Mouse (Mus musculus) cortical plate, adult 2 months (tissue): ENCODE data around the gene Slc46a2.

Experiments used
- CTCF ChIP-seq: fragments of 200-500 bp; IDR thresholded peaks from 2 replicates; pipeline ENCODE4 v1.5.1; 2011; ENCODE audit warnings: mild to moderate bottlenecking, control low read depth, low read length; ENCODE audit not compliant: insufficient read depth; ENCODE audit errors: extremely low read depth
- POLR2A ChIP-seq: fragments of 200-500 bp; IDR thresholded peaks from 2 replicates; pipeline ENCODE4 v1.6.1; 2011; ENCODE audit warnings: mild to moderate bottlenecking, low read length, control low read depth; ENCODE audit not compliant: insufficient read depth; ENCODE audit errors: extremely low read depth

DNA sequence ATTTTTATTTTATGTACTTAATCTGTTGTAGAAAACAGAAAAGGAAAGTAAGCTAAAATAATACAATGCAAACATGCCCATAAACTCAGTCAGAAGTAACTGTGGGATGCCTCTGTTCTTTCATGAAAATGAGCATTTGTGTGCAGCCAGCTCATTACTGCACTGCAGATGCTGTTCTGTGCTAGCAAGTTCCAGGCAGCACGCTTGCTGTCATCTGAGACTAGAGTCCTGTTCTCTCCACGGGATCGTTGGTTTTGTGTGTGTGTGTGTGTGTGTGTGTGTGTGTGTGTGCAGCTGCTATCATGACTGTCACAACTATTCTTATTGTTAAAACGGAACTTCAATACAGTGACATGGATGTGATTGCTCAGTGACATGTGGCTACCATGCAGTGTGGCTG, 53.0 kb downstream of the Slc46a2 start:
- no peak for TF ChIP-seq POLR2A
- TF ChIP-seq CTCF: no peak
